Mouse (Mus musculus) kidney, embryonic 14.5 days (tissue): ENCODE data around the gene Mt1. TPM values are rescaled to one million over a fixed set of nuclear protein-coding genes. Genes with fewer than 3 reads are reported as not detected.
A peak's percentile ranks its signal among the peaks of the same experiment; 100 is the strongest.

ENCODE experiments used
- ATAC-seq: fragments of 200-750 bp; cut with Nextera tagmentation; 2 replicates; pipeline ENCODE4 v1.8.0; 2017; ENCODE audit warnings: moderate number of reproducible peaks, mild to moderate bottlenecking, moderate TSS enrichment, moderate library complexity; ENCODE audit not compliant: low FRiP score, low TSS enrichment
- H3K27ac ChIP-seq: fragments of 300-500 bp; sonication (generic); 2 replicates; pipeline ENCODE4 v1.5.1; 2014; ENCODE audit warnings: low read depth, mild to moderate bottlenecking, low read length, moderate library complexity, mixed read lengths
- H3K27me3 ChIP-seq: fragments of 300-500 bp; sonication (generic); 2 replicates; pipeline ENCODE4 v1.6.1; 2014; ENCODE audit warnings: mild to moderate bottlenecking, low read length; ENCODE audit not compliant: control insufficient read depth, insufficient read depth
- H3K36me3 ChIP-seq: fragments of 300-500 bp; sonication (generic); 2 replicates; pipeline ENCODE4 v1.6.1; 2014; ENCODE audit warnings: low read length, mixed read lengths; ENCODE audit not compliant: control insufficient read depth, insufficient read depth
- H3K4me1 ChIP-seq: fragments of 300-500 bp; sonication (generic); 2 replicates; pipeline ENCODE4 v1.6.1; 2014; ENCODE audit warnings: low read length, mixed read lengths; ENCODE audit not compliant: control insufficient read depth, insufficient read depth
- H3K4me2 ChIP-seq: fragments of 300-500 bp; sonication (generic); replicated peaks from 2 replicates; pipeline ENCODE4 v1.6.1; 2014; ENCODE audit warnings: low read depth, mild to moderate bottlenecking, low read length
- H3K4me3 ChIP-seq: fragments of 300-500 bp; sonication (generic); 2 replicates; pipeline ENCODE4 v1.5.1; 2014; ENCODE audit warnings: mild to moderate bottlenecking, low read length
- H3K9ac ChIP-seq: fragments of 300-500 bp; sonication (generic); 2 replicates; pipeline ENCODE4 v1.6.1; 2014; ENCODE audit warnings: low read depth, mild to moderate bottlenecking, low read length, moderate library complexity
- H3K9me3 ChIP-seq: fragments of 300-500 bp; sonication (generic); 2 replicates; pipeline ENCODE4 v1.6.1; 2016; ENCODE audit warnings: low read length; ENCODE audit not compliant: control insufficient read depth
- WGBS: fragments of 180-500 bp; shearing (Covaris S2); extraction: QIAGEN DNeasy Blood & Tissue Kit; methylation state at CpG from one replicate; pipeline ENCODE4 v1.1.7; 2014; 5-methylcytosine and 5-hydroxymethylcytosine counted together
- polyA plus RNA-seq: library from polyadenylated mRNA; unstranded; fragments of >200 nt; fragmentation: Nextera tagmentation; extraction: Ambion mirVana; gene quantifications from 2 replicates; pipeline ENCODE4 v1.2.1, GENCODE M21; 2014

The Mt1 gene
- polyA plus RNA-seq, 1 experiment from 2014 or later, result 166 TPM

DNA sequence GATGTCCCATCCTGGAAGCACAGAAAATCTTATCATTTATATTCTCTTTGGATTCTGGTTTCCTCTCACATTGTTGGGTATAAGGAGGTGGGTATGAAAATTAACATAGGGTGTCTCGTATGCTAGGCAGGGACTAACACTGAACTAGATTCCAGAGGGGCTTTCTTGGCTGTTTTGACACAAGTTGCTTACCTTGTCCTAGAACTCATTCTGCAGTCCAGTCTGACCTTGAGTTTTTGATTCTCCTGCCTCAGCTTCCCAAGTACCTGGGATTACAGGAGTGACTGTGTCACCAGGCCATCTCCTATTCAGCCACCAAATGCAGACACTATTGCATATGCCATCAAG is 1.7 kb downstream of the Mt1 start:
- WGBS, result 93% methylated on average over 1 of the region's 1 CpGs
- H3K27me3 ChIP-seq, result peaks cover 71% of the 10 kb centered on the region
- no peak overlapping the region for H3K9ac ChIP-seq
- H3K4me2 ChIP-seq, result 0 out of 2 replicates have a peak overlapping the region, but pooled peaks have one; percentile 78
- peaks cover 14% of the 10 kb centered on the region; the same call in 1 of the 2 replicates for H3K4me1 ChIP-seq
- no peaks in the 10 kb centered on the region for H3K9me3 ChIP-seq
- no peak overlapping the region for H3K4me3 ChIP-seq
- no peak overlapping the region for H3K27ac ChIP-seq
- H3K36me3 ChIP-seq, result no peaks in the 10 kb centered on the region
- ATAC-seq, result no peak

DNA sequence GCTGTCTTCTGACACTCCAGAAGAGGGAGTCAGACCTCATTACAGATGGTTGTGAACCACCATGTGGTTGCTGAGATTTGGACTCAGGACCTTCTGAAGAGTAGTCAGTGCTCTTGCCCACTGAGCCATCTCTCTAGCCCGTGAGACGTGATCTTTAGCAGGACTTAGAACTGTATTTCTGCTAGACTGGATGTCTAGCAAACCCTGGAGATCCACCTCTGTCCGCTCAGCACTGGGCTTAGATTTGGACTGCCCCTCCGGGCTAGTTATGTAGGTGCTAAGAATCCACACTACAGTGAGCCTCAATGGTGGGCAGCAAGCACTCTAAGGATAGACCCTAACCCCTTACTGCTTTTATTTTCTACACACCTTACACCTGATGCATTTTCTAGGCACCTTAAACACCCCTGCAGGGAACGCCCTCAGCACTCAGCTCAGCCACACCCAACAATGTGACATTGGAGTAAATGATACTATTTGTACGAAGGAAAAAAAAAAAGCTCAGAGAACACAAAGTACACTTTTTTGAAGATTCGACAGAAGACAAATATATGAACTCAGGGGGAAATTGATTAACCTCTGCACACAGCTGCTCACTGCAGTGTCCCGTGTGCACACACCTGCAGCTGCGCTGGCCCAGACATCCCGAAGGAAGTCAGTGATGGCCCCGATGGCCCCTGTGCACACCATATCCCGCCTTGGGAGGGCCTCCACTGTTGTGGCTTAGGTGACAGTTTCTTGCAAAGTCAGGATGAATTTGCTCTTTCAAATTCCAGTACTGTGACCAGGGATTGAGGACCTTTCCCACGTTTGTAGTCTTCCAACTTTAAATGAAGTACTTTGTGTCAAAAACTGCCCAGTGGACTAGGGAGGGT is 3.4 kb downstream of the Mt1 start:
- H3K27me3 ChIP-seq, result peaks cover 74% of the 10 kb centered on the region
- no peak for ATAC-seq
- no peak overlapping the region for H3K27ac ChIP-seq
- H3K9me3 ChIP-seq, result no peaks in the 10 kb centered on the region
- H3K4me1 ChIP-seq, result peaks cover 14% of the 10 kb centered on the region; the same call in 1 of the 2 replicates
- H3K4me3 ChIP-seq, result no peak overlapping the region
- H3K9ac ChIP-seq, result 0 out of 2 replicates have a peak overlapping the region, but pooled peaks have one; percentile 4
- no peaks in the 10 kb centered on the region for H3K36me3 ChIP-seq
- WGBS, result 61% methylated on average over 13 of the region's 13 CpGs
- H3K4me2 ChIP-seq, result peak overlapping the region; percentile 41

- Histone ChIP-seq H3K9ac (0 out of 2 replicates have a peak overlapping the region, but pooled peaks have one; percentile 4), H3K27me3 (peaks cover 77% of the 10 kb centered on the region), H3K4me3 (peak overlapping the region; percentile 24; the same call in 1 of the 2 replicates), H3K36me3 (no peaks in the 10 kb centered on the region), H3K4me1 (peaks cover 14% of the 10 kb centered on the region; the same call in 1 of the 2 replicates), H3K27ac (no peak overlapping the region), H3K9me3 (no peaks in the 10 kb centered on the region), H3K4me2 (peak overlapping the region; percentile 41)
- under 1% methylated on average over 16 of the region's 16 CpGs for WGBS
- ATAC-seq, result peak; percentile 75
Measured at GRCm38 (mm10) chr8:94183117-94183516, 4.2 kb downstream of the Mt1 start.

DNA sequence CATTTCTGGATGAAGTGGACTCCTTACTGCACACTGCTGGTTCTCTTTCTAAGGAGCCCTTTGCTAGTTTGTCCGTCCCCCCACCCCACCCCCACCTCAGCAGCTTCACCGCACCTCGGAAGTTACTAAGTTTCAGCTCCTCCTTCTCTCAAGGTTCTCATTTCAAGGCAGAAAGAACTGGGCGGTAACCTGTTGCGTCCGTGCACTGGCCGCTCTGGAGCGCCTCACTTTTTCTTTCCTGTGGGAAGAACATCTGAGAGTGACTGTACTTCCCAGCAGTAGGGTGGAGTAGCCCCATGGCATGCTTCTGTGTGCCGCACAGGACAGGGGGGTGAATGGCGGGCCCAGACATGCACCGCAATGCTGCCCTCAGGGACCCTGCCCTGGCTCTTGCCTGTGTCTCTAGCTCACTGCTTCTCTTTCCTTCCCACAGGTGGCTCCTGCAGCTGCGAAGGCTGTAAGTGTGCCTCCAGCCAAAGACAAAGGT is 5.5 kb downstream of the Mt1 start:
- H3K27me3 ChIP-seq, result peaks cover 64% of the 10 kb centered on the region
- H3K4me2 ChIP-seq, result peak overlapping the region; percentile 12; the same call in 1 of the 2 replicates
- no peak overlapping the region for H3K4me3 ChIP-seq
- no peaks in the 10 kb centered on the region for H3K9me3 ChIP-seq
- no peak overlapping the region for H3K9ac ChIP-seq
- 17% methylated on average over 12 of the region's 12 CpGs for WGBS
- peaks cover 11% of the 10 kb centered on the region; the same call in 1 of the 2 replicates for H3K4me1 ChIP-seq
- no peak for ATAC-seq
- H3K36me3 ChIP-seq, result no peaks in the 10 kb centered on the region
- H3K27ac ChIP-seq, result peak overlapping the region; percentile 38; the same call in 1 of the 2 replicates

DNA sequence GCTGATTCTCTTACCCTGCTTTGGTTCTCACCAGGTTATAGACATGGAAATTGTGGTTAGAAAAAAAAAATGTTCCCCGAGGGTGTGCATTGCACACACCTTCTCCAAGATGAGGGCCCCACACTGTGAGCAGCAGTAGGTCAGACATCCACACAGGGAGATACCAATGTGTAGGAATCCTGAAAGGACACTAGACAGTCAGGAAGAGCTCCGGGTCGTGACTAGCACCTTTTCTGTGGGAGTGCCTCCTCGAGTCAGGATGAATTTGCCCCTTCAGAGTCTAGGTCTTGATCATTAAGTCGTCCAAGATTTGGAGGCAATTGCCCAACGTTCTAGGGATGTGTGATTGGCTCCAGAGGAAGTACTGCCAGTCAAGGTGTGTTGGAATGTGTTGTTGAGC is 6.9 kb downstream of the Mt1 start:
- no peak overlapping the region for H3K4me2 ChIP-seq
- H3K36me3 ChIP-seq, result no peaks in the 10 kb centered on the region
- peaks cover 11% of the 10 kb centered on the region; the same call in 1 of the 2 replicates for H3K4me1 ChIP-seq
- no peak overlapping the region for H3K27ac ChIP-seq
- no peak overlapping the region for H3K9ac ChIP-seq
- no peaks in the 10 kb centered on the region for H3K9me3 ChIP-seq
- ATAC-seq, result no peak
- no peak overlapping the region for H3K4me3 ChIP-seq
- peaks cover 50% of the 10 kb centered on the region for H3K27me3 ChIP-seq
- 49% methylated on average over 6 of the region's 6 CpGs for WGBS

DNA sequence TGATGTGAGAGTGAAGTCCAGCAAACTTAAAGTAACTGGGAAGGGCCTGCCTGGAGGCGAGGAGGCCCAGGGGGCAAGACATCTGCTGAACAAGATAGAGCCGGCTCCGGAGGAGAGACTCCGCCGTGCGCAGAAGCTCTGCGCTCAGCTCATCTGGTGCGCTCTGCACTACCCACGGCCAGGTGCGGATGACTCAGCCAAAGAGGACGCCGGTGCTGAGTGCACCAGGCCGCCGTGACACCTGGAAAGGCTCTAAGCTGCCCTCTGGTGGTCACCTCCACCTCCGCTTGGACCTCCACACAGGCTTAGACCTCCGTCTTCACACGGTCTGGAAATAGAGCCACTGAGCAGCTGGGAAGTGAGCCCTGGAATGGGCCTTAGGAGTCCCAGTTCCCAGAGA is 7.7 kb downstream of the Mt1 start:
- Histone ChIP-seq H3K27me3 (peaks cover 47% of the 10 kb centered on the region), H3K9ac (no peak overlapping the region), H3K9me3 (no peaks in the 10 kb centered on the region), H3K36me3 (no peaks in the 10 kb centered on the region), H3K4me1 (peaks cover 13% of the 10 kb centered on the region; the same call in 1 of the 2 replicates), H3K27ac (no peak overlapping the region), H3K4me3 (peak overlapping the region; percentile 12; the same call in 1 of the 2 replicates), H3K4me2 (peak overlapping the region; percentile 29)
- 2% methylated on average over 17 of the region's 17 CpGs for WGBS
- ATAC-seq, result peak; percentile 56

DNA sequence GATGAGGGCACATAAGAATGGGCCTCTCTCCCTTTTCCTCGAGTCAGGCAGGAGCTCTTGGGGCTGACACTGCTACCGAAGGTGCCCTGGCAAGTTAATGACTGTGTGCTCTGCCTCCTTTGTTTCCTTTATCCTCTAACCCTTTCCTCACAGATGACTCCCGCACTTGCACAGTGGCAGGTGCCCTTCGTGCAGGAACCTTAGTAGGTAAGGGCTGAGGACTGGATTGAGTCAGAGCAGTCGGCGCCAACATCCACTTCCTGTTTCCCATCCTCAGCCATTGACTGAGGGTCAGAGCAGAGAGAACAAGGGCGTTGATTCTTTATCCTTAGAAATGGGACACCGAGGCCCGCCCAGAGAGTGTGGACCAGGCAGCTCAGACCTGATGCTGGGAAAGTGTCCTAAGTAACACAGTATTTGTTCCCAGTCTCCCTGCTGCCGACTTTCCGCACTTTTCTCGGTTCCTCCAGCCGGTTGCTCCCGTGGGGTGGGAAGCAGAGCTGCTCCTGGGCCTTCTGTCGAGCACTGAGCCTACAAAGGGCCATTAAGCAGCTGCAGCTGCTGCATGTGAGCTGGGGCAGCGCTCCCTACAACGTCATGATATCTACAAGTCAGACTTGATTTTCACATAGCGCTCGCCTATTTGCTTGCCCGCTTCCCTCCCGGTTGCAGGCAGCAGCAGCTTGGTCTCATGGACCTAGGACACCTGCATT is 8.6 kb downstream of the Mt1 start:
- peaks cover 13% of the 10 kb centered on the region; the same call in 1 of the 2 replicates for H3K4me1 ChIP-seq
- WGBS, result 31% methylated on average over 21 of the region's 21 CpGs
- no peaks in the 10 kb centered on the region for H3K36me3 ChIP-seq
- no peak overlapping the region for H3K4me2 ChIP-seq
- no peak overlapping the region for H3K4me3 ChIP-seq
- H3K27me3 ChIP-seq, result peaks cover 42% of the 10 kb centered on the region
- no peak overlapping the region for H3K27ac ChIP-seq
- ATAC-seq, result no peak
- no peaks in the 10 kb centered on the region for H3K9me3 ChIP-seq
- H3K9ac ChIP-seq, result no peak overlapping the region

DNA sequence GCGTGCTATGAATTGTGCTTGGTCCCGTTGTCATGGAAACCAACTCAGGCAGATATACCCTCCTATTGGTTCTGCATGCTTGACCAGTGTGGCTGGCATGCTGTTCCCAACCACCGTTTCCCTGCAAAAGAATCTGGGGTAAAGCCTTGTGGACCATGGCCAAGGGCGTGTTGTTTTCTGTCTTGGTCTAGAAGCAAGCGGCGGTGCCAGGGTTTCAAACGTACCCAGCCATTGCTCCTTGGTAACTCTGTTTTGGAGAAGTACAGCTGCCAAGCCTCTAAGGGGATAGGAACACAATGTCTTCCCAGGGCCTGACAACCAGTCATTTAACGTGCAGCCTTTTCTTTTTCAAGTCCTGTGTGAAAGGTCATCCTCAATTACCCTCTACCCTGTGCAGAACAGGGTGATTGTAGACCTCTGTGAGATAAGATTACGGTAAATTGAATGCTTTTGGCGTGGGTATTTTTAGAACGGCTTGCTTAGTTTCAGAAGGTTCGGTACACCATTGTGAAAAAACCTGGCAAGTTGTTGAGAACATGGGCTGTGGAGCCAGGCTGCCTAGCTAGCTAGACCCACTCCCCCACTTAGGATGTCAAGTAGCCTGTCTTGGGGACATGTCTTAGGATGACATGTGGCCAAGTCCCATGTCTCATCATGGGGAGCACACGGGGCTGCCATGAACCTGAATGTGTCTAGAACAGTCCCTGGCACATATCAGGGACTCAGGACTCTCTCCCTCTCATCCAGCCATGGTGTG is 10.6 kb downstream of the Mt1 start:
- WGBS, result 66% methylated on average over 13 of the region's 13 CpGs
- H3K27me3 ChIP-seq, result peaks cover 25% of the 10 kb centered on the region
- 0 out of 2 replicates have a peak, but pooled peaks cover 7% of the 10 kb centered on the region for H3K4me1 ChIP-seq
- ATAC-seq, result no peak
- H3K36me3 ChIP-seq, result no peaks in the 10 kb centered on the region
- no peaks in the 10 kb centered on the region for H3K9me3 ChIP-seq
- no peak overlapping the region for H3K9ac ChIP-seq
- no peak overlapping the region for H3K4me2 ChIP-seq
- no peak overlapping the region for H3K4me3 ChIP-seq
- H3K27ac ChIP-seq, result no peak overlapping the region
